Mouse (Mus musculus) testis, adult 2 months (tissue): Measurements from ENCODE around the gene Ndufb10. TPM values are rescaled to one million over a fixed set of nuclear protein-coding genes. Genes with fewer than 3 reads are reported as not detected.
A peak's percentile ranks its signal among the peaks of the same experiment; 100 is the strongest.

Experiments used
- H3K27ac ChIP-seq: fragments of 200-500 bp; 2 replicates; pipeline ENCODE4 v1.5.1; 2012; ENCODE audit warnings: low read depth, low read length; ENCODE audit not compliant: control insufficient read depth, insufficient read depth
- H3K27me3 ChIP-seq: fragments of 200-500 bp; 2 replicates; pipeline ENCODE4 v1.6.1; 2012; ENCODE audit warnings: mild to moderate bottlenecking, low read length, moderate library complexity; ENCODE audit not compliant: control insufficient read depth, insufficient read depth
- H3K36me3 ChIP-seq: fragments of 200-500 bp; 2 replicates; pipeline ENCODE4 v1.6.1; 2012; ENCODE audit warnings: mild to moderate bottlenecking, low read length; ENCODE audit not compliant: control insufficient read depth, insufficient read depth
- H3K4me1 ChIP-seq: fragments of 200-500 bp; 2 replicates; pipeline ENCODE4 v1.6.1; 2012; ENCODE audit warnings: low read length; ENCODE audit not compliant: control insufficient read depth, insufficient read depth
- H3K4me3 ChIP-seq: fragments of 200-500 bp; 2 replicates; pipeline ENCODE4 v1.5.1; 2012; ENCODE audit warnings: low read depth, mild to moderate bottlenecking, low read length, moderate library complexity, mixed read lengths; ENCODE audit not compliant: control insufficient read depth
- CTCF ChIP-seq: fragments of 200-500 bp; IDR thresholded peaks from 2 replicates; pipeline ENCODE4 v1.5.1; 2012; ENCODE audit warnings: low read depth, mild to moderate bottlenecking, inconsistent platforms, low read length, moderate library complexity; ENCODE audit not compliant: control insufficient read depth, insufficient read depth, insufficient replicate concordance
- POLR2A ChIP-seq: fragments of 200-500 bp; IDR thresholded peaks from 2 replicates; pipeline ENCODE4 v1.6.1; 2012; ENCODE audit warnings: low read depth, mild to moderate bottlenecking, inconsistent platforms, low read length, moderate library complexity; ENCODE audit not compliant: control insufficient read depth
- polyA plus RNA-seq: library from polyadenylated mRNA; depleted of rRNA; stranded (reverse); fragments of >200 nt; gene quantifications from 2 replicates; pipeline ENCODE4 v1.2.3, GENCODE M21; 2012

Ndufb10 gene
- polyA plus RNA-seq, 1 experiment: 198 TPM

GRCm38 (mm10) chr17:24699473-24699872 lies 24.8 kb downstream of the Ndufb10 start:
- no peak for TF ChIP-seq CTCF
- TF ChIP-seq POLR2A: no peak; the same call in 1 of the 2 replicates
- Histone ChIP-seq H3K4me1 (peaks cover 5% of the 10 kb centered on the region), H3K36me3 (no peaks in the 10 kb centered on the region; the same call in 1 of the 2 replicates), H3K27ac (no peak overlapping the region), H3K27me3 (no peaks in the 10 kb centered on the region), H3K4me3 (no peak overlapping the region)

GRCm38 (mm10) chr17:24698715-24699114 lies 25.6 kb downstream of the Ndufb10 start:
- Histone ChIP-seq H3K27ac (no peak overlapping the region), H3K4me3 (no peak overlapping the region), H3K27me3 (no peaks in the 10 kb centered on the region), H3K36me3 (no peaks in the 10 kb centered on the region), H3K4me1 (peaks cover 5% of the 10 kb centered on the region)
- TF ChIP-seq CTCF (no peak), POLR2A (no peak)

- TF ChIP-seq POLR2A: no peak
- no peak for TF ChIP-seq CTCF
- H3K4me3 ChIP-seq: peak overlapping the region; percentile 17
- peaks cover 5% of the 10 kb centered on the region for H3K4me1 ChIP-seq
- H3K27ac ChIP-seq: no peak overlapping the region
- H3K27me3 ChIP-seq: no peaks in the 10 kb centered on the region
- H3K36me3 ChIP-seq: no peaks in the 10 kb centered on the region
These were observed 26.3 kb downstream of the Ndufb10 start for GRCm38 (mm10) chr17:24697985-24698384.

GRCm38 (mm10) chr17:24696011-24696697 lies 28.1 kb downstream of the Ndufb10 start, which contains the start of the genes Gfer and Noxo1:
Gene Gfer (minus strand): TSS chr17:24696156.
Gene Noxo1 (plus strand): TSS chr17:24696234.
- H3K27me3 ChIP-seq: no peaks in the 10 kb centered on the region
- H3K36me3 ChIP-seq: no peaks in the 10 kb centered on the region
- peak; percentile 88 for TF ChIP-seq POLR2A
- TF ChIP-seq CTCF: no peak
- H3K4me1 ChIP-seq: peaks cover 5% of the 10 kb centered on the region
- peak within 1 kb of the TSS; percentile 85 for H3K27ac ChIP-seq
- H3K4me3 ChIP-seq: peak within 1 kb of the TSS; percentile 75

- Histone ChIP-seq H3K4me3 (peak overlapping the region; percentile 75), H3K4me1 (peaks cover 5% of the 10 kb centered on the region), H3K27me3 (no peaks in the 10 kb centered on the region), H3K27ac (peak overlapping the region; percentile 85), H3K36me3 (no peaks in the 10 kb centered on the region)
- TF ChIP-seq CTCF (no peak), POLR2A (no peak)
These were observed 28.8 kb downstream of the Ndufb10 start for GRCm38 (mm10) chr17:24695326-24696010.

GRCm38 (mm10) chr17:24692385-24692784 lies 31.9 kb downstream of the Ndufb10 start:
- TF ChIP-seq CTCF: no peak
- TF ChIP-seq POLR2A: no peak
- Histone ChIP-seq H3K4me3 (no peak overlapping the region), H3K4me1 (peaks cover 17% of the 10 kb centered on the region), H3K27ac (no peak overlapping the region), H3K27me3 (no peaks in the 10 kb centered on the region), H3K36me3 (no peaks in the 10 kb centered on the region)

GRCm38 (mm10) chr17:24689251-24690081 lies 34.8 kb downstream of the Ndufb10 start, which contains the start of gene Syngr3:
Gene Syngr3 (minus strand): TSS chr17:24689955.
- Histone ChIP-seq H3K36me3 (no peaks in the 10 kb centered on the region), H3K27ac (no peak within 1 kb of the TSS), H3K4me1 (peaks cover 23% of the 10 kb centered on the region), H3K27me3 (no peaks in the 10 kb centered on the region), H3K4me3 (peak within 1 kb of the TSS; percentile 78)
- TF ChIP-seq POLR2A: no peak
- no peak for TF ChIP-seq CTCF
